Mouse (Mus musculus) testis, postnatal 10 days (tissue): ENCODE results near the gene Ddx39.

Experiments used
- DNase-seq: peaks from one replicate; pipeline ENCODE4 v3.0.0; 2021; ENCODE audit warnings: low spot score

Ddx39 gene

DNA sequence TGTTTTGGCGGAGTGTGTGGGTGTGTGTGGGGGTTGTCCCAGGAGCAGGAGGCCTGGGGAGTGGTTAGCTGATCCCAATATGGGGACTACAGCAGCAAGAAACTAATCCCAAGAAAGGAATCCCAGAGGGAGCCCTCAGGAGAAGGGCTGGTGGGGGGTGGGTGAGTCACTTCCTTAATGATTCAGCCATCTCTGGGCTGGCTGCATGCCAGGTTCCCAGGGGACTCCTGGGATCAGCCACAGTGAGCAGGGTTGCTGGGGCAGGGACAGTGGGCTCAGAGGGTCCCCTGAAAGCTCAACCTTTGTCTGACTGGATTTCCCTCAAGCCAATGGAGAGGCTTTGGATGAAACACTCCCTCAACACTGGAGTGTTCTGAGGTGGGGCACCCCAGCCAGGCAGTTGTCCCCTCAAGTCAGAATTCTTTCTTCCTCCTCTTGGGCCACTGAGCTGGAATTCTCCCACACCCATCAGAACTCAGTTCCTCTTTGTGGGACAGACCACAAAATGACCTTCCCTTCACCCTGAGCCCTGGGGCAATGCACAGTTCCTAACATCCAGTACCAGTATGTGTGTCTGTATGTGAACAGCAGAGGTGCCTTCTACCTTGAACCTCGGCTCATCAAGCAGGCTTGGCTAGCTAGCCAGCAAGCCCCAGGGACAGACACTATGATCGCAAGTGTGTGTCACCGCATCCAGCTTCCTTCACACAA is 23.0 kb downstream of the Ddx39 start:
- DNase-seq = peak; percentile 62

DNA sequence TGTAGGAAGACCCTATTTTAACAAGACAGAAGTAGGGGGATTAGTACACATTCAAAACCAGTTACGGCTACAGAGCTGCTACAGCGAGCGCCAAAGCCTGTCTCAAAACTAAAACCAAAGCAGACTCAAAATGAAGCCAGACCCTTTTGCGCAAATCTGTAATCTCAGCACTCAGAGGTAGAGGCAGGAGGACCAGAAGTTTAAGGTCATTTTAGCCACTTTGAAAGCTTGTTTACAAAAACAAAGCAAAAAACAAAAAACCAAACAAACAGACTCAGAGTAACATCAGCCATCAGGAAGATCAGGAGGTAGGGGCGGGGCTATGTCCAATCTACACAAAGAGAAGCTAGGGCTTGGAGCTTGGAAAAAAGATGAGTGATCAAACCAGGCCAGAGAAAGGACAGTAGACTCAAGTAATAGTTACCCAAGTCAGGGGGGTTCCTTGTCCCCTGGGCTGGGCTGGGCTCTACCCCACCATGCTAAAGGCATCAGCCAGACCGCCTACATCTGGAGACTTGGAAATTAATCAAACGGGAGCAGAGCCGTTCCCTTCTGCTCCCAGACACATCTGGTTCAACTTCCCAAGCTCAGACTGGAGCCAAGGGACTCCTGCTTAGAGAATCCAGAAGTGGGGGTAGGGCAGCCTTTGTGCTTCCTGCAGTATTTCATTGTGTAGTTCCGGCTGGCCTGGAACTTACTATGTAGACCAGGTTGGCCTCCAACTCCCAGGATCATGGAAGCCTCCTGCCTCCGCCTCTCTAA is 24.2 kb downstream of the Ddx39 start:
- no peak for DNase-seq

DNA sequence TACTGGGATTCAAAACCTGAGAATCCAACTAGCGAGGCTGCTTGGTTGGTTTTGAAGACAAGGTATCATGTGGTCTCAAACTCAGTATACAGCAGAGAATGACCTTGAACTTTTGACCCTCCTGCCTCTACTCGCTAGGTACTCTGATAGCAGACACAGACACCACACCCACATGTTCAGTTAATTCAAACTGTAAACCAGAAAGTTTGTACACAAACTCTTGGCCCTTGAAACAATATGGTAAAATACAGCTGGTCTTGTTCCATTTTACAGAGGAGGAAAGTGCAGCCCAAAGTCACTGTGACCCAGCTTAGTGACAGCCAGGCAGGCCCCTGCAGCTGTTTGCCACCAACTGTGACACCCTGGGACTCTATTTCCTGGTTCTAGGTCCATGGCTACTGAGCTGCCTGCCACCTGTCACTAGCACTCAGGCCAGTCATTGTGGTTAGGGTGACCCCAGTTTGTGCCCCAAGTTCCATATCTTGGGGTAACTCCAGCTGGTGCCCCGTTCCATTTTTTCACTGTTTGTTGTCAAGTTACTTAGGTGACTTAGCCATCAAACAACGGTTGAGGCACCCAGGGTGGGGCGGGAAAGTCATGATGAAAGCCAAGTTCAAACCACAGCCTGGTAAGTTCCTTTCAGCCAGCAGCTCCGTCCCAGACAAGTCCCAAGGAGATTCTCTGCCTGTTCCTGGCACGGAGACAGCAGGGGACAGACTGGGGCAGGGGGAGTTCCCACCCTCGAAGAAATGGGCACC is 24.9 kb downstream of the Ddx39 start:
- DNase-seq = no peak

DNA sequence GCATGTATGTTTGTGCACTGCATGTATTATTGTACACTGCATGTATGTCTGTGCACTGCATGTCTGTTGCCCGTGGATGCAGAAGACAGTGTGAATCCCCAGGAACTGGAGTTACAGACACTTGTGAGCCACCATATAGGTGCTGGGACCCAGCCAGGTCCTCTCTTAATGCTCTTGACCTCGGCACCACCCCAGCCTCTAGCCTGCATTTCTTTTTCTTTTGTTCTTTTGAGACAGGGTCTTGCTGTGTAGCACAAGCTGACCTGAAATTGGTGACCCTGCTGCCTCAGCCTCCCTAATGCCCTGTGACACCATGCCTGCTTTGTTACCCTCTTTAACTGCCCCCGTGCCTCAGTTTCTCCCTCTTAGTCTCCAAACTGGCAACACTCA is 25.6 kb downstream of the Ddx39 start:
- DNase-seq = no peak

DNA sequence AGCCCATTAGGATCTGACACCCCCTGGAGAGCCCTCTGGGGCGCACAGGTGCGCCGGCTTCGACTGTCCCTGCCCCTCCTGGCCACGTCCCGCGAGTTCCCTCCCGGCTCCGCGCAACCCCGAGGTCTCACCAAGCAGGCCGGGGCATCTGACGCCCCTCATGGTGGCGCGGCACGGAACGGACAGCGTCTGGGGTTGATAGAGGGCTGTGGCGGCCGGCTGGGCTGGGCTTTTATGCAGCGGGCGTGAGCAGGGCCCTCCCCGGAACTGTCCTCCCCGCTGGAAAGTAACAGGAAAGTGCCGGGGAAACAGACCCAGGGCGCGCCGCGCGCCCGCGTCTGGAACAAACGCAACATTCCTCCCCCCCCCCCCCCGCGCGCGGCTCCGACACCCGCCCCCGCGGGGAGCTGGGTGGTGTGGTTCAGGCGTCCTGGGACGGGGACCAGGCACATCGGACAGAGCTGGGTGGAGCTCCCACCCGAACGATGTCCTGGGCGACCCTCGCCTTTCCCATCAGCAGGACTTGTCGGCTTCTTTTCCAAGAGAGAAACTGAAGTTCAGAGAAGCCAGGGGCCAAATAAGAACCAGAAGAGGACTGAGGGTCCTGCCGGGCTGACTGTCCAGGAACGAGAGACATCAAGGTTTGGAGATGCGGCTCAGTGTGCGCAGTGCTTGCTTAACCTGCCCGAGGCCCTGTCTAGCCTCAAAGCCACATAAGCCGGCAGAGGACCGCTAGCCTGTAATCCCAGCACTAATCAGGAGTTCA is 26.2 kb downstream of the Ddx39 start, which contains the start of gene Adgre5:
Gene Adgre5, minus strand, starts transcription at position 351 of the 766 bp plus-strand sequence.
- peak; percentile 72 for DNase-seq

DNA sequence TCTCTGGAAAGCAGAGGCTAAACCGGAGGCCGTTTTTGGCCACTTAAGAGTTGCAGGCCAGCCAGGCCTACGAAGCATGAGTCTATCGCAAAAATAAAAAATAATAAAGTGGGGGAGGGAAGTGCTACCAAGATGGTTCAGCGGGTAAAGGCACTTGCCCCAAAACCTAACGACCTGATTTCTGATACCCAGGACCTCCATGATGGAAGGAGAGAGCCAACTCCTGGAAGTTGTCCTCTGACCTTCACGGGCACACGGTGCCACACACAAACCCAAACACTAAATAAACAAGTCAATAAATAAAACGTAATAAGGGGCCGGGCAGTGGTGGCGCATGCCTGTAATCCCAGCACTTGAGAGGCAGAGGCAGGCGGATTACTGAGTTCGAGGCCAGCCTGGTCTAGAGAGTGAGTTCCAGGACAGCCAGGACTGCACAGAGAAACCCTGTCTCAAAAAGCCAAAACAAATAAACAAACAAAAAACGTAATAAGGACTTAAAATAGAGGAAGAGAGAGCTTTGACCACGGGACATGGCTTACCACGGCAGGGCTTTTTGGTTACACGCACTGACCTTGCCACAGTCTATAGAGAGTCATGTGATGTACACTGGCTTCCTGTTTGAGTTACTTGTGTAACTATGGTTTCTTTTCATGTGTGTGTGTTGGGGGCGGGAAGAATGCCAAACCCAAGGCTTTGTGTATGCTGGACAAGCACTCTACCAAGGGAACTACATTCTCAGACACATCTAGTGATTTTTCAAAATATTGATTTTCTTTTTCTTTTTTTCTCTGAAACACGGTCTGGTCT is 27.1 kb downstream of the Ddx39 start:
- no peak for DNase-seq

DNA sequence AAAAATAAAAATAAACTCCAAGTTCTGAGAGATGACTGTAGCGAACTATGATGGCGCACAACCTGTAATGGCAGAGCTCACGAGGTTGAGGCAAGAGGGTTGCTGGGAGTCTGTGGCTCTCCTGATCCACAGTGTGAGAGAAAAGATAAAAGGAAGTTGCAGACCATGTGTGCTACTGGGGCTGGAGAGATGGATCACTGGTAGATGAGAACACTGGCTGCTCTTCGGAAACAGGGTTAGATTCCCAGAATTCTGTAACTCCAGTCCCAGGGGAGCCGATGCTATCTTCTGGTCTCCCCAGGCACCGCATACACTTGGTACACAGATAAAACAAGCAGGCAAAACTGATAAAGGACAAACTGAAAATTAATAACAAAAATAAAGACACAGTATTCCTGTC is 28.0 kb downstream of the Ddx39 start:
- no peak for DNase-seq

DNA sequence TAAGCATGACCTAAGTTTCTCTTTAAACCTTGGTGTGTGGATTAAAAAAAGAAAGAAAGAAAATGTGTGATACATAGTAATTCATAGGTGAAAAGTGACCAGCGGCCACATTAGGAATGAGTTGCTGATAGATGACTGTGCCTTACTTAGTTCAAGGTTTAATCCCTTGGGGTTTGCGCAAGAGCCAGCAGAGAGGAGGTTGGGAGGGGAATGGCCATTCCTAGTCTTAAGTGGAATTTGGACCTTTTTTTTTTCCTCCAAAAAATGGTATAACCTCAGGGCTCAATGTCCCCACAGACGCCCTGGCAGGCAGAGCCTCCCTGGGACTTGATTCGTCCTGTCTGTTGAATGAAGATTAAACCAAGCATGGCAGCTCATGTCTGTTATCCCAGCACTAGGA is 29.1 kb downstream of the Ddx39 start:
- DNase-seq = no peak

DNA sequence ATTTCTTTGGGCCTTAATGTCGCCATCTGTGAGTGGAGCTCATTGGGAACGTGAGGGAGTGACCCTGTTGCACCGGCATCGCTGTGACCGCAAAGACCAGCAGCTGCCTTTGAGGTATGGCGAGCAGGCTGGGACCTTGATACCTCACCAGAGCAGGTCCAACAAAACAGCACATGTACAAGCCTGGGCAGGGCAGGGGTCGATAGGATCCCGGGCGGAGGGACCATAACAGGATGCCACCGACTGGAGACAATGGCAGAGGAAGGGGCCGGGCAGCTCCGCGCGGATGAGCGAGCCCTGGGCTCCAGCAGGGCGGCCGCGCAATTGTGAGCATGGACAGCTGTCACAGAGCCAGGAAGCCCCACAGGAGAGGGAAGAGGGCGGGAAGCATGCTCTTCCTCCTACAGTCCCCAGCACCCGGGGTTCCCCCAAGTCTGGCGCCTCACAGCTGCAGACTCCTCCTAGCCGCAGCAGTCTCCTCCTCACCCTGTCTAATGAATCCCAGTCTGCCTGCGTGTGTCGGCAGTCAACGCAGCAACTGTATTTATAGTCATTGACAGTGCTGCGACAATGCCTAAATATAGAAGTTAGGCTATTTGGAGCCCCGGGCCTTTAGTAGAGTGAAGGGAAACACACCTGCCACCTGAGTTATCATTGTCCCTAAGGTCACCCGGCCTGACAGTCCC is 32.8 kb downstream of the Ddx39 start:
- peak; percentile 59 for DNase-seq

DNA sequence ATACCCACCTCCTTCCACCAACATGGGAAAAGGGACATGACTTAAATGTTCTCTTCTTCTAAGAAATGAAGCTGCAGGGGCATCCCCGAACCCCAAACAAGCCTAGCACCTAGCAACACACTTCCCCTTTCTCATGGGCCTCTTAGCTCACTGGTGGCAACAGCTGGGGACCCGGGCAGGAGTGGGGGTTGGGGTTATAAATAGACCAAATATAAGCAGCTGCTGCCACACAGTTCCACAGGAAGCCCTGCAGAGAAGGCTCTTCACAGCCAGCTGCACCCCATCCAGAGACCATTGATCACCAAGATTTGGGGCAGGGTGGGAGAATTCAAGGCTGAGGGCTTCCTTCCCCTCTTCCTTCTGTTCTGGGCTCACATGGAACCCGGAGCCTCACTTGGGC is 33.7 kb downstream of the Ddx39 start:
- DNase-seq = no peak

DNA sequence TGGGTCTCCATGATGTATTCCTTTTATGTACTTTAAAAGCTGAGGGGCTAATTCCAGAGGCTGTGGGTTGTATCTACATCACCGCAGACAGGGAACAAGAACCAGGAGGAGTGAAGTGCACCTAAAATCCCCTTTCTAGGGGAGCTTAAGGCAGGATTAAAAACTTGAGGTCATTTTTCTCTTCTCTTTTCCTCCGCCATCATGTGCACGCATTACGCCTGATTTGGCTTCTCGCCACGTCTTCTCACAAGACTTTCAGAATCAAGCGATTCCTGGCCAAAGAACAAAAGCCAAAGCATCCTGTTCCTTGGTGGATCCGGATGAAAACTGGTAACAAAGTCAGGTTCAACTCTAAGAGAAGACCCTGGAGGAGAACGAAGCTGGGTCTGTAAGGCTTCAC is 34.3 kb downstream of the Ddx39 start:
- no peak for DNase-seq

DNA sequence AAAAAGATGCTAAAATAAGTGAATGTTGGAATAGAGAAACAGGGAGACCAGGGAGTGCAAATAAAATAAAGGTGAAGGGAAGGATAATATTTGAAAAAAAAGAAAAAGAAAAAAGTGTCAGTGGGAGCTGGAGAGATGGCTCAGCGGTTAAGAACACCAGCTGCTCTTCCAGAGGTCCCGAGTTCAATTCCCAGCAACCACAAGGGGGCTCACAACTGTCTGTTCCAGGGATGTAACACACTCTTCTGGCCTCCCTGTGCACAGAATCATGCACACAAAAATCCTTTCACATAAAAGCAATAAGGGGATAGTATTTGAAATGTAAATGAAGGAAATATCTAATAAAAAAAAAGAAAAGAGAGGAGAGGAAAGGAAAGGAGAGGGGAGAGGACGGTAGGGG is 39.2 kb downstream of the Ddx39 start:
- no peak for DNase-seq

DNA sequence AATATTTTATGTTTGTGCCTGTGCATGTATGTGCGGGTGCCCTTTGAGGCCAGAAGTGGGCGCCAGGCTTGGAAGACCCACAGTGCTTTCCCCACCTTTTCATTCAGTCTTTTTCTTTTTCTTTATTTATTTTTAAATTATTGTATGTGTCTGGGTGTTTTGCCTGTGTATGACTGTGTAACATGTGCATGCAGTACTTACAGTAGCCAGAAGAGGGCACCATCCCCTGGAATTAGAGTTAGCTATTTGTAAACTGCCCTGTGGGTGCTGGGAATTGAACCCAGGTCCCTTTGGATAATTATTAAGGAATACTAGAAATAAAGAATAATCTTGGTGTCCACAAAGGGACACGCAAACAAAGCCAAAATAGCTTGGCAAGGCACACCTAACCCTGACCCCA is 41.3 kb downstream of the Ddx39 start:
- peak; percentile 59 for DNase-seq

DNA sequence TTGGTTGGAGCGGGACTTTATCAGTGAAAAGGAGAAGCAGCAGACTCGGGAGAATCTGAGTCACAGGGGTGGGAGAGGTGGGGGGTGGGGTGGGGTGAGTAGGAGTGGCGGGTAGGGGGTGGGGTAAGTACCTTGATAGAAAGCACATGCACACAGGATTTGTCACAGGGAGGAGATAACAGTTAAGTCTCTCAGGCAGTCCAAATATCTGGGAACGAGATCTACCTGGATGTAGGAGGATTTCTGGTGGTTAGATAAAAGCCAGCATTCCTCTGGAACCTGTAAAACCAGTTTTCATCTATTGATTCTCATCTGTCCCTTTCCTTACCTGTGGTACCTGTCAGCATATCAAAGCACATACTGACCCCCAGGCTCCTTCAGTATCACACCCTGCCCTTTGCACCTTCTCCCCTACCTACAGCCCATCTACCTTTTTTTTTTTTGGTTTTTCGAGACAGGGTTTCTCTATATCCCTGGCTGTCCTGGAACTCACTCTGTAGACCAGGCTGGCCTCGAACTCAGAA is 42.2 kb downstream of the Ddx39 start:
- no peak for DNase-seq

DNA sequence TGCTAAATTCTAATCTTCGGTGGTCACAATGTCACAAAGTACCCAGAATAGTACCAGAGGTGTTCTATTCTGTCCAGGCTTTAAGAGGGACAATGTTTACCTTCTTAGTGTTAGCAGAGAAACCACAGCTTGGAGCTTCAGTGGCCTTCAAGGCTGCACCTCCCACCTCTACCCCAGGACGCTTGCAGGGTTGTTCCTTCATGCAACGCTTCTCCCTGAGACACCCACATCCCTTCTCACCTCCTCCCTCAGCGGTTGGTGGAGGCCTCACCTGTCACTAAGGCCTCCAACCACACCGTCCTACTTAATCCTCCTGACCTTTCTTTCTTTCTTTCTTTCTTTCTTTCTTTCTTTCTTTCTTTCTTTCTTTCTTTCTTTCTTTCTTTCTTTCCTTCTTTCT is 43.3 kb downstream of the Ddx39 start:
- no peak for DNase-seq

DNA sequence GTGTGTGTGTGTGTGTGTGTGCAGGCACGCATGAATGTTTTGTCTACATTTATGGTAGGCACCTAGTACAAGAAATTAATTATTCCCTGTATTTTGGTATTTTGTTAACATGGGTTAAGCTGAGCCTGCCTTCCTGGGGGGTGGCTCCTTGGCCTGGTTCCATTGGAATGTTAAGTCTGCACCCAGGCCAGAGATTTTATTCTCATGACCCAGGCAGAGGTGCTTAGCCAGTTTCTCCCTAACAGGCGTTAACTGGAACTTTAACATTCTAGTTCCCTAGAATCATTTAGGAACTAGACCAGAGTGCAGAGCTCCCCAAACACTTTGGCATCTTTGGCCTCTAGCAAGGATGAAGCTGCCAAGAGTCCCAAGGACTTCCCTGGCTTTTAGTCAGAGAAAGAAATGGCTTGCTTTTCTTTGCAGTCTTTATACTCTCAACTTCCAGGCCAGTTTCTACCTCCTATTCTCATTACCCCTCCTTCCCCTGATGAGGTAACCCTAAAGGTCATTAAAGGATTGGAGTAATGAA is 44.3 kb downstream of the Ddx39 start:
- DNase-seq = no peak

DNA sequence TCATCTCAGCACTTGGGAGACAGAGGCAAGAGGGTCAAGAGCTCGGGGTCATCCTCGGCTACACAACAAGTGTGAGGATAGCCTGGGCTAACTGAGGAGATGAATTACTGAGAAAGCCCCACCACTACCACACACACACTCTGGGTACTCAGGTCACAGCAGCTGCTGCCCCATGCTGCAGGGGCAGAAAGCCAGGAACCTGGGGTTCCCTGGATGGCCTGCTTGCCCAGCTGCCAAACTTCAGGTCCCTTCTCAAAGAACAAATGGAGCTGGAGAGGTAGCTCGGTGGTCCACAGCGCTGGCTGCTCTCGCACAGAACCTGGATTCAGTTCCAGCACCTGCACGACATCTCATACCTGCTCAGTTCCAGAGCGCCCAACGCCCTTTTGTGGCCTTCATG is 49.1 kb downstream of the Ddx39 start:
- DNase-seq = no peak

DNA sequence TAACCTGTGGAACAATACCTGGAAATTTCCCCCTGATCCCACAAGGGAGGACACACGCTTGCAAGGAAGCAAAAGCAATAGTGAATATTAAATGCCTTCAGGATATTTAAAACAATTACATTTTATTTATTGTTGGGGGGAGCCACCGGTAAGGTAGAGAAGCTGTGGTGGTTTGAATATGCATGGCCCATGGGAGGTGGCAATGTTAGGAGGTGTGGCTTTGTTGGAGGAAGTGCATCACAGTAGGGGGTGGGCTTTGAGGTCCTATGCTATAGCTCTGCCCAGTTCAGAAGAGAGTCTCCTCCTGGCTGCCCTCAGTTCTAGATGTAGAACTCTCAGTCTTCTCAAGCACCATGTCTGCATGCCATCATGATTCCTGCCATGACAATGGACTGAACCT is 49.7 kb downstream of the Ddx39 start:
- no peak for DNase-seq

DNA sequence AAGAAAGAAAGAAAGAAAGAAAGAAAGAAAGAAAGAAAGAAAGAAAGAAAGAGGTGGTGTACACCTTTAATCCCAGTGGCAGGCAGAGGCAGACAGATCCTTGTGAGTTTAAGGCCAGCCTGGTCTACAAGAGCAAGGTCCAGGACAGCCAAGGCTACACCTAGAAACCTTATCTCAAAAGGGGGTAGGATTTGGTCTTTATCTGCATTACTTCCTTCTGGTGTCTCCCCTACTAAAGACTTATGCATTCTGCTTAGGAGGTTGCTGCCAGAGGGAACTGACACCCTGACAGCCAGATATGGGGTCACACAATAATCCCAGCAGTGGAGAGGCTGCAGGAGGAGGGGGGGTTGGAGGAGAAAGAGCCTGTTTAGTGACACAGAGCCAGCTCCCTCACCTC is 50.7 kb downstream of the Ddx39 start:
- no peak for DNase-seq

DNA sequence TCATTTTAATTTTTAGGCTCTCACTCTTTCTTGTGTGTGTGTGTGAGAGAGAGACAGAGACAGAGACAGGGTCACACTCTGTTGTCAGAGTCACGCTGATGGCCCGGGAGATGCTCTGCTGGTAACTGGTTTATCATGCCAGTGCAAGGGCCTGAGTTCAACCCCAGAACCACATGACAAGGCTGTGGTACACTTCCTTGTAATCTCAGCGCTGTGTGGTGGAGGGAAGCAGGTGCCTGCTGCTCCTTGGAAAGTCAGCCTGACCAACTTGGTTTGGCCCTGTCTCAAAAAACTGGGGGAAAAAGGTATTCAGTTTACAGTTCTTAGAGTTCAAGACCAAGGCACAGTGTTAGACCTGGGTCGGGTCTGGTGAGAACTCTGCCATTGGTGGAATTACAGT is 52.5 kb downstream of the Ddx39 start:
- no peak for DNase-seq
